Mouse (Mus musculus) stomach, postnatal 0 days (tissue): ENCODE measurements around the gene Sorcs1.

ENCODE experiments used
- CTCF ChIP-seq: IDR thresholded peaks from 2 replicates; pipeline ENCODE4 v1.5.1; 2016; ENCODE audit warnings: antibody characterized with exemption, low read depth, mild to moderate bottlenecking, moderate library complexity
- EP300 ChIP-seq: optimal IDR thresholded peaks from 2 replicates; pipeline ENCODE3; 2016; ENCODE audit warnings: antibody characterized with exemption

DNA sequence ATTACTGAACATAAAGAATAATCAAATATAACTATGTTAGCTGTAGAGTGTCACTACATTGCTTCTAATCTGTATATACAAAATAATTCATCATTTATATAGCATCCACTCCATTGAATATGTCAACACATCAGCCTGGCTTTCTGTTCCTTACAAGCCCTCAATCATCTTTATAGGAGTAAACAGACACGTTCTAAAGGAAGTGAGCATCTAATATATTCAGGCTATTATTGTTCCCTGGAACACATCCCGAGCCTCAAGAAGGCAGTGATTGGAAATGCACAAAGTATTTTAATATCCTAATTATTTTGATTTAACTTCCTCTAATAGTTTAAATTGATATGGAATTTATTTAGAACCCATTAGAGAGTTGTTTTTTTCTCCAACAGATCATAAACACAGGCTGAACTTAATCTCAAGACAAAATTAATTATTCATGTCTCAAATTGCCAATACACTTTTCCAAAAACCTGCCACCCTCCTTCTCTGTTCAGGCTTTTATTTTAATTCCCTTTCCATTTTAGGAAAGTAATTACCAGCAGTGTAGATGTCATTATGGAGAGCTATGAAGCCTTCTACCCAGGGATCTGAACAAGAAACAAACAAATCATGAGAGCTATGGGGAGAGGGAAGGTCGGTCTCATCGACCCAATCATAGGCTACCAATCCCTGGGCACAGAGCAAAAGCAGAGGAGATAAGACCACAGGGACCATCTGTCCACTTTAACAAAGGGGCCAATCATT, 572.4 kb downstream of the Sorcs1 start:
- TF ChIP-seq CTCF = no peak
- no peak for TF ChIP-seq EP300
